Mouse (Mus musculus) intestine, postnatal 0 days (tissue): ENCODE results near the gene Hspg2. TPM values are rescaled to one million over a fixed set of nuclear protein-coding genes. Genes with fewer than 3 reads are reported as not detected.

Source experiments
- ATAC-seq: fragments of 200-750 bp; cut with Nextera tagmentation; 2 replicates; pipeline ENCODE4 v1.8.0; 2017; ENCODE audit warnings: mild to moderate bottlenecking, moderate TSS enrichment, moderate library complexity
- H3K27ac ChIP-seq: fragments of 300-500 bp; sonication (generic); 2 replicates; pipeline ENCODE4 v1.5.1; 2014; ENCODE audit warnings: mild to moderate bottlenecking, low read depth, low read length, moderate library complexity
- H3K27me3 ChIP-seq: fragments of 300-500 bp; sonication (generic); replicated peaks from 2 replicates; pipeline ENCODE4 v1.6.1; 2014; ENCODE audit warnings: low read length, mixed read lengths; ENCODE audit not compliant: control insufficient read depth, insufficient read depth
- H3K36me3 ChIP-seq: fragments of 300-500 bp; sonication (generic); 2 replicates; pipeline ENCODE4 v1.6.1; 2014; ENCODE audit warnings: mild to moderate bottlenecking, moderate library complexity; ENCODE audit not compliant: control insufficient read depth, insufficient read depth
- H3K4me1 ChIP-seq: fragments of 300-500 bp; sonication (generic); replicated peaks from 2 replicates; pipeline ENCODE4 v1.6.1; 2014; ENCODE audit warnings: antibody characterized with exemption, low read length, mixed read lengths; ENCODE audit not compliant: control insufficient read depth, insufficient read depth
- H3K4me2 ChIP-seq: fragments of 300-500 bp; sonication (generic); replicated peaks from 2 replicates; pipeline ENCODE4 v1.6.1; 2014; ENCODE audit warnings: low read depth, mild to moderate bottlenecking, moderate library complexity
- H3K4me3 ChIP-seq: fragments of 300-500 bp; sonication (generic); 2 replicates; pipeline ENCODE4 v1.5.1; 2014; ENCODE audit warnings: low read depth, low read length
- H3K9ac ChIP-seq: fragments of 300-500 bp; sonication (generic); 2 replicates; pipeline ENCODE4 v1.6.1; 2014; ENCODE audit warnings: mild to moderate bottlenecking, low read depth, low read length
- H3K9me3 ChIP-seq: fragments of 300-500 bp; sonication (generic); 2 replicates; pipeline ENCODE4 v1.6.1; 2016; ENCODE audit warnings: mixed run types; ENCODE audit not compliant: control insufficient read depth
- CTCF ChIP-seq: sonication (generic); IDR thresholded peaks from 2 replicates; pipeline ENCODE4 v1.5.1; 2016; ENCODE audit warnings: low read depth, mild to moderate bottlenecking, control low read depth, antibody characterized with exemption, moderate library complexity
- WGBS: fragments of 180-500 bp; shearing (Covaris S2); extraction: QIAGEN DNeasy Blood & Tissue Kit; methylation state at CpG from one replicate; pipeline ENCODE4 v1.1.7; 2014; 5-methylcytosine and 5-hydroxymethylcytosine counted together
- polyA plus RNA-seq: library from polyadenylated mRNA; unstranded; fragments of >200 nt; fragmentation: Nextera tagmentation; extraction: Ambion mirVana; gene quantifications from 2 replicates; pipeline ENCODE4 v1.2.1, GENCODE M21; 2015

Gene Hspg2
- polyA plus RNA-seq, 1 experiment from 2014 or later = 16.3 TPM

- Histone ChIP-seq H3K4me3 (peak overlapping the region; percentile 2; the same call in 1 of the 2 replicates), H3K36me3 (no peaks in the 10 kb centered on the region), H3K27me3 (no peaks in the 10 kb centered on the region), H3K27ac (peak overlapping the region; percentile 9), H3K9me3 (no peaks in the 10 kb centered on the region), H3K4me1 (peaks cover 34% of the 10 kb centered on the region), H3K4me2 (peak overlapping the region; percentile 54), H3K9ac (no peak overlapping the region)
- ATAC-seq = peak; percentile 20; the same call in 1 of the 2 replicates
- WGBS = 6% methylated on average over 17 of the region's 17 CpGs
- TF ChIP-seq CTCF = no peak
Measured at GRCm38 (mm10) chr4:137476761-137477237, 8.2 kb downstream of the Hspg2 start.

- Histone ChIP-seq H3K27me3 (no peaks in the 10 kb centered on the region), H3K9me3 (no peaks in the 10 kb centered on the region), H3K27ac (no peak overlapping the region), H3K4me1 (peaks cover 34% of the 10 kb centered on the region), H3K36me3 (no peaks in the 10 kb centered on the region), H3K9ac (no peak overlapping the region), H3K4me3 (no peak overlapping the region), H3K4me2 (no peak overlapping the region)
- no peak for ATAC-seq
- no peak for TF ChIP-seq CTCF
- 56% methylated on average over 6 of the region's 6 CpGs for WGBS
Measured at GRCm38 (mm10) chr4:137477611-137478010, 9.0 kb downstream of the Hspg2 start.

DNA sequence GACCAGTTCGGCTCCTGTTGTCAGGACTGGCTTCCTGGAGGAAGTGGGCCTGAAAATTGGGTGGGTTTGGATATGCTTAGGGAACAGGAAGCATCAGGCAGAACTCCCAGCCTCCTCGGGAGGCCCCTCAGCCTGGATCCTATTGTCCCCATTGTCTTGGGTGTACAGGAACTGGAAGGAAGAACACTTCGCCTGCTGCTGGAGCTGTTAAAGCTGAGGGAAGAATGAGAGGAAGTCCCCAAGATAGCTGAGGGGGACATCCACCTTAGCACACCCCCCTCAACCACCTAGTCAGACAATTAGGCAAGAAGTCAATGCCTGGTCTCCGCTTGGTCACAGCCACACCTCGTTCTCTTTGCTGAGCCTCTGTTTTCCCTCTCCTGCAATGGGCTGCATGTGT is 9.7 kb downstream of the Hspg2 start:
- H3K27me3 ChIP-seq = no peaks in the 10 kb centered on the region
- no peak overlapping the region for H3K4me3 ChIP-seq
- no peak for ATAC-seq
- TF ChIP-seq CTCF = no peak
- H3K27ac ChIP-seq = no peak overlapping the region
- H3K4me1 ChIP-seq = peaks cover 34% of the 10 kb centered on the region
- 77% methylated on average over 5 of the region's 5 CpGs for WGBS
- H3K4me2 ChIP-seq = no peak overlapping the region
- H3K9ac ChIP-seq = no peak overlapping the region
- no peaks in the 10 kb centered on the region for H3K36me3 ChIP-seq
- H3K9me3 ChIP-seq = no peaks in the 10 kb centered on the region

- Histone ChIP-seq H3K36me3 (no peaks in the 10 kb centered on the region), H3K9ac (no peak overlapping the region), H3K9me3 (no peaks in the 10 kb centered on the region), H3K27ac (no peak overlapping the region), H3K4me1 (peaks cover 39% of the 10 kb centered on the region), H3K4me3 (no peak overlapping the region), H3K4me2 (peak overlapping the region; percentile 27), H3K27me3 (no peaks in the 10 kb centered on the region)
- no peak for TF ChIP-seq CTCF
- ATAC-seq = no peak
- 16% methylated on average over 6 of the region's 6 CpGs for WGBS
Measured at GRCm38 (mm10) chr4:137479757-137480156, 11.2 kb downstream of the Hspg2 start.

GRCm38 (mm10) chr4:137480191-137480992 is 11.8 kb downstream of the Hspg2 start:
- Histone ChIP-seq H3K36me3 (no peaks in the 10 kb centered on the region), H3K4me2 (peak overlapping the region; percentile 37), H3K27ac (peak overlapping the region; percentile 30; the same call in 1 of the 2 replicates), H3K9ac (no peak overlapping the region), H3K27me3 (no peaks in the 10 kb centered on the region), H3K9me3 (no peaks in the 10 kb centered on the region), H3K4me1 (peaks cover 37% of the 10 kb centered on the region), H3K4me3 (no peak overlapping the region)
- 25% methylated on average over 19 of the region's 19 CpGs for WGBS
- no peak for TF ChIP-seq CTCF
- ATAC-seq = peak; percentile 27; the same call in 1 of the 2 replicates

DNA sequence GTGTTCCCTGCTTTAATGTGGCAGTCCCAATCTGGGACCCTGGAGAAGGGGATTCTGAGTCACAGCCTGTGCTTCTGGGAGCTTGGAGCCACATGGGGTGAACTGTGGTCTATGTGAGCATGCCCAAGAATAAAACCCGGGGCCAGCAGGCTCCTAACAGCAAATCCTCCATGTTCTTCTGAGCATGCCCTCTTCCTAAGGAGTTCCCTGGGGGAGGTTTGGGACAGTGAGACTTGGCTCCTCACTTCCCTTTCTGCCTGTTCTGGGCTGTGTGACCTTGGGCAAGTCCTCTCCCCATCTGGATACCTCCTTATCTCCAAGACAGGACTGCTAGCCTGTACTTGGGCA is 12.4 kb downstream of the Hspg2 start:
- Histone ChIP-seq H3K9me3 (no peaks in the 10 kb centered on the region), H3K27me3 (no peaks in the 10 kb centered on the region), H3K4me3 (no peak overlapping the region), H3K4me1 (peaks cover 31% of the 10 kb centered on the region), H3K36me3 (no peaks in the 10 kb centered on the region), H3K9ac (no peak overlapping the region), H3K4me2 (peak overlapping the region; percentile 37), H3K27ac (no peak overlapping the region)
- 15% methylated on average over 1 of the region's 1 CpGs for WGBS
- no peak for TF ChIP-seq CTCF
- no peak for ATAC-seq
